Comparison of ENCODE assay signal across 11 mouse cellular contexts in the genomic region with DNA sequence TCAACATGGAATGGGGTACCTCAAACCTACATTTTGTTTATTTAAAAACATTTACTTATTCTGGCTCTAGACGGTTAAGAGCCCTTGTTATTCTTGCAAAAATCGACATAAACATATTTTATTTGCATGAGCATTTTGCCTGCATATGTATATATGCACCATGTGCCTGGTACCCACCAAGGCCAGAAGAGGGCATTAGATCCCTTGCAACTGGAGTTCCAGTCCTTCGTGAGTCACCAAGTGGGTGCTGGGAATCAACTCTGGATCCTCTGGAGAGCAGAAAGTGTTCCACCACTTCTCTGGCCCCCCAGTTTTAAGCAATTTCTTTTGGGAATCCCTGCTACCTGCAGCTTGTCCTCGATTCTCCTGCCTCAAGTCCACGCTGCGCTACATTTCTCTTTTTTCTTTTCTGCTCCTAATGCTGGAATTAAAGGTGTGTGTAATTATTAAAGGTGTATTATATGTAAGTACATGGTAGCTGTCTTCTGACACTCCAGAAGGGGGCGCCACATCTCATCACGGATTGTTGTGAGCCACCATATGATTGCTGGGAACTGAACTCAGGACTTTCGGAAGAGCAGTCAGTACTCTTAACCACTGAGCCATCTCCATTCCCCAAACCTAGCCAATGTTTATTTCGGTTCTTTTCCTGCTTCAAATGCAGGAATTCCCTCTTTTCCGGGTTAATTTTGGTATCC. TPM values are rescaled to one million over a fixed set of nuclear protein-coding genes. Genes with fewer than 3 reads are reported as not detected.
A peak's percentile ranks its signal among the peaks of the same experiment; 100 is the strongest.
DNase-seq lines count a peak whose midpoint lies in the region; ATAC-seq and TF ChIP-seq lines count a peak whose summit lies in the region.
"Had no signal": no experiment of that assay in that cellular context is flagged by ENCODE, and none has a peak within 500 bp of the region (broad histone marks: within the 10 kb centered on the region; RNA-seq: fewer than 3 reads in every experiment).

No protein-coding gene starts in this region.

- H3K9me3 ChIP-seq in kidney, embryonic 15.5 days (replicated peaks): no peaks in the 10 kb centered on the region
- peaks cover 4% of the 10 kb centered on the region; the same call in 1 of the 2 replicates for H3K9me3 ChIP-seq in kidney, embryonic 16.5 days (ENCODE audit: low read length)
- H3K9me3 ChIP-seq in ES-E14 (ENCODE audit: control insufficient read depth, insufficient read depth, low read depth, low read length): no peaks in the 10 kb centered on the region
- H3K9me3 ChIP-seq in embryonic facial prominence, embryonic 13.5 days: no peaks in the 10 kb centered on the region
- H3K9me3 ChIP-seq in liver, embryonic 15.5 days (replicated peaks): no peaks in the 10 kb centered on the region

- H3K9ac ChIP-seq in kidney, embryonic 15.5 days: no peak overlapping the region
- H3K9ac ChIP-seq in kidney, embryonic 16.5 days (replicated peaks; ENCODE audit: low read length): no peak overlapping the region
- H3K9ac ChIP-seq in ES-E14 (ENCODE audit: insufficient read depth, low read depth, low read length, poor library complexity, severe bottlenecking): peak overlapping the region; percentile 93; the same call in 1 of the 2 replicates
- H3K9ac ChIP-seq in embryonic facial prominence, embryonic 13.5 days: no peak overlapping the region
- H3K9ac ChIP-seq in liver, embryonic 15.5 days: no peak overlapping the region

- in situ Hi-C loops in ES-E14 (cut with MboI; ENCODE audit: low sequenced_read_pairs in 2 of 2, unreplicated experiment in 2 of 2): no loop called here

- no peak overlapping the region for H3K4me3 ChIP-seq in kidney, embryonic 15.5 days (replicated peaks)
- H3K4me3 ChIP-seq in kidney, embryonic 16.5 days (ENCODE audit: low read length): no peak overlapping the region
- H3K4me3 ChIP-seq in ES-E14 (ENCODE audit: insufficient read depth in 1 of 2, low read depth in 1 of 2, low read length in 2 of 2, poor library complexity in 1 of 2, severe bottlenecking in 1 of 2): peak overlapping the region; percentile 75 to 85; a peak in 1 of 4 replicates
- H3K4me3 ChIP-seq in embryonic facial prominence, embryonic 13.5 days: no peak overlapping the region
- H3K4me3 ChIP-seq in liver, embryonic 15.5 days (replicated peaks): no peak overlapping the region

- DNase-seq in ES-E14 (ENCODE audit: low read depth, low spot score): no peak
- no peak for DNase-seq in T-cell, adult 2 months (ENCODE audit: low spot score)
- DNase-seq in right cerebral cortex, postnatal 25 days: no peak
- no peak for DNase-seq in layer of hippocampus, postnatal 36 days
- DNase-seq: kidney, postnatal 10 days; left cerebral cortex, postnatal 4 days had no signal

- H3K4me2 ChIP-seq in kidney, embryonic 15.5 days: 0 out of 2 replicates have a peak overlapping the region, but pooled peaks have one; percentile 98
- no peak overlapping the region for H3K4me2 ChIP-seq in kidney, embryonic 16.5 days (replicated peaks; ENCODE audit: low read depth, low read length)
- peak overlapping the region; percentile 96; the same call in 1 of the 2 replicates for H3K4me2 ChIP-seq in embryonic facial prominence, embryonic 13.5 days
- H3K4me2 ChIP-seq in liver, embryonic 15.5 days: peak overlapping the region; percentile 99; the same call in 1 of the 2 replicates

- peaks cover 17% of the 10 kb centered on the region for H3K4me1 ChIP-seq in kidney, embryonic 15.5 days
- peaks cover 12% of the 10 kb centered on the region for H3K4me1 ChIP-seq in kidney, embryonic 16.5 days (ENCODE audit: insufficient read depth, low read length)
- peaks cover 0 to 4% of the 10 kb centered on the region in 2 experiments; a peak in 1 of 4 replicates for H3K4me1 ChIP-seq in ES-E14 (ENCODE audit: control insufficient read depth in 2 of 2, insufficient read depth in 2 of 2, low read length in 2 of 2, poor library complexity in 1 of 2)
- peaks cover 19% of the 10 kb centered on the region for H3K4me1 ChIP-seq in embryonic facial prominence, embryonic 13.5 days
- H3K4me1 ChIP-seq in liver, embryonic 15.5 days (replicated peaks): peaks cover 31% of the 10 kb centered on the region

- 0 out of 2 replicates have a peak, but pooled peaks cover 6% of the 10 kb centered on the region for H3K27me3 ChIP-seq in kidney, embryonic 15.5 days
- no peaks in the 10 kb centered on the region for H3K27me3 ChIP-seq in kidney, embryonic 16.5 days (ENCODE audit: insufficient read depth, low read length)
- H3K27me3 ChIP-seq in embryonic facial prominence, embryonic 13.5 days: no peaks in the 10 kb centered on the region
- peaks cover 19% of the 10 kb centered on the region for H3K27me3 ChIP-seq in liver, embryonic 15.5 days
- H3K27me3 ChIP-seq: Patski had no signal

- no peak for ATAC-seq in kidney, embryonic 15.5 days (replicated peaks; ENCODE audit: low FRiP score)
- ATAC-seq in kidney, embryonic 16.5 days (ENCODE audit: low FRiP score, low TSS enrichment): no peak
- ATAC-seq in embryonic facial prominence, embryonic 13.5 days (ENCODE audit: insufficient number of reproducible peaks, insufficient read depth, low FRiP score, low TSS enrichment, low read depth): no peak
- no peak for ATAC-seq in liver, embryonic 15.5 days (ENCODE audit: insufficient read depth)
- ATAC-seq: Patski had no signal

- H3K36me3 ChIP-seq in kidney, embryonic 15.5 days: no peaks in the 10 kb centered on the region; the same call in 1 of the 2 replicates
- H3K36me3 ChIP-seq in kidney, embryonic 16.5 days (ENCODE audit: insufficient read depth, low read length): peaks cover 4% of the 10 kb centered on the region; the same call in 1 of the 2 replicates
- no peaks in the 10 kb centered on the region for H3K36me3 ChIP-seq in ES-E14 (ENCODE audit: control insufficient read depth, insufficient read depth, low read length, poor library complexity, severe bottlenecking)
- H3K36me3 ChIP-seq in embryonic facial prominence, embryonic 13.5 days: peaks cover 9% of the 10 kb centered on the region; the same call in 1 of the 2 replicates
- H3K36me3 ChIP-seq in liver, embryonic 15.5 days (replicated peaks): no peaks in the 10 kb centered on the region

- WGBS in kidney, embryonic 15.5 days: 93% methylated on average over 11 of the region's 11 CpGs
- 92% methylated on average over 11 of the region's 11 CpGs for WGBS in kidney, embryonic 16.5 days
- 90% methylated on average over 11 of the region's 11 CpGs for WGBS in embryonic facial prominence, embryonic 13.5 days
- WGBS in liver, embryonic 15.5 days (ENCODE audit: insufficient replicate concordance): 86% methylated on average over 11 of the region's 11 CpGs

- H3K27ac ChIP-seq in kidney, embryonic 15.5 days: no peak overlapping the region
- H3K27ac ChIP-seq in kidney, embryonic 16.5 days (ENCODE audit: low read length): no peak overlapping the region
- H3K27ac ChIP-seq in ES-E14 (ENCODE audit: insufficient read depth, low read depth, low read length, poor library complexity, severe bottlenecking): no peak overlapping the region
- H3K27ac ChIP-seq in embryonic facial prominence, embryonic 13.5 days: no peak overlapping the region
- H3K27ac ChIP-seq in liver, embryonic 15.5 days (replicated peaks): no peak overlapping the region

TF ChIP-seq in ES-E14, 5 proteins besides CTCF, POLR2A, EP300 and RAD21 (continues in another document):
- no peak for TF ChIP-seq ZNF384 (IDR thresholded peaks at IDR 0.05; ENCODE audit: low read depth, low read length)
- TF ChIP-seq MAFK (IDR thresholded peaks at IDR 0.05; ENCODE audit: insufficient read depth, low read depth, low read length): no peak

RNA-seq across cellular contexts. Expression of a gene that starts 14.8 kb away (rescaled TPM):
- polyA plus RNA-seq in kidney, embryonic 15.5 days (2015; fragmentation: Nextera tagmentation; extraction: Ambion mirVana): 3.0 and 4.9 TPM in 2 replicates
- polyA plus RNA-seq in kidney, embryonic 16.5 days (2015; fragmentation: Nextera tagmentation; extraction: Ambion mirVana): 5.1 TPM in 2 replicates
- total RNA-seq in ES-E14 (2012; rRNA removed): 7.2 and 8.2 TPM in 2 replicates
- polyA plus RNA-seq in embryonic facial prominence, embryonic 13.5 days (2015; fragmentation: Nextera tagmentation; extraction: Ambion mirVana): 7.6 and 8.7 TPM in 2 replicates
- polyA plus RNA-seq in liver, embryonic 15.5 days (2015; fragmentation: Nextera tagmentation; extraction: Ambion mirVana): 0.23 and 0.26 TPM in 2 replicates
- 100 to 1,000 TPM; 351 to 376 TPM for total RNA-seq in layer of hippocampus, postnatal 36 days (2021)

RNA-seq across cellular contexts. Expression of a gene that starts 23.6 kb away (rescaled TPM):
- polyA plus RNA-seq in kidney, embryonic 15.5 days (2015; fragmentation: Nextera tagmentation; extraction: Ambion mirVana): 184 and 193 TPM in 2 replicates
- 186 and 199 TPM in 2 replicates for polyA plus RNA-seq in kidney, embryonic 16.5 days (2015; fragmentation: Nextera tagmentation; extraction: Ambion mirVana)
- total RNA-seq in ES-E14 (2012; rRNA removed): 64.1 and 91.1 TPM in 2 replicates
- 163 and 184 TPM in 2 replicates for polyA plus RNA-seq in embryonic facial prominence, embryonic 13.5 days (2015; fragmentation: Nextera tagmentation; extraction: Ambion mirVana)
- 73.7 and 76.6 TPM in 2 replicates for polyA plus RNA-seq in liver, embryonic 15.5 days (2015; fragmentation: Nextera tagmentation; extraction: Ambion mirVana)
- total RNA-seq in layer of hippocampus, postnatal 36 days (2021): 10 to 100 TPM; 52.0 to 54.5 TPM

RNA-seq across cellular contexts. Expression of a gene that starts 23.7 kb away (rescaled TPM):
- polyA plus RNA-seq in kidney, embryonic 15.5 days (2015; fragmentation: Nextera tagmentation; extraction: Ambion mirVana): 55.2 and 59.4 TPM in 2 replicates
- polyA plus RNA-seq in kidney, embryonic 16.5 days (2015; fragmentation: Nextera tagmentation; extraction: Ambion mirVana): 50.1 and 51.3 TPM in 2 replicates
- 70.8 and 76.4 TPM in 2 replicates for total RNA-seq in ES-E14 (2012; rRNA removed)
- polyA plus RNA-seq in embryonic facial prominence, embryonic 13.5 days (2015; fragmentation: Nextera tagmentation; extraction: Ambion mirVana): 46.6 and 55.0 TPM in 2 replicates
- 32.1 and 34.6 TPM in 2 replicates for polyA plus RNA-seq in liver, embryonic 15.5 days (2015; fragmentation: Nextera tagmentation; extraction: Ambion mirVana)
- 10 to 100 TPM; 15.3 to 18.2 TPM for total RNA-seq in layer of hippocampus, postnatal 36 days (2021)

RNA-seq across cellular contexts. Expression of a gene that starts 23.9 kb away (rescaled TPM):
- 0.86 and 0.90 TPM in 2 replicates for polyA plus RNA-seq in kidney, embryonic 15.5 days (2015; fragmentation: Nextera tagmentation; extraction: Ambion mirVana)
- polyA plus RNA-seq in kidney, embryonic 16.5 days (2015; fragmentation: Nextera tagmentation; extraction: Ambion mirVana): 0.87 TPM in 1 of 2 replicates, not detected in the other
- total RNA-seq in ES-E14 (2012; rRNA removed): 54.2 and 70.0 TPM in 2 replicates
- polyA plus RNA-seq in embryonic facial prominence, embryonic 13.5 days (2015; fragmentation: Nextera tagmentation; extraction: Ambion mirVana): 1.7 TPM in 1 of 2 replicates, not detected in the other
- 0.40 and 0.58 TPM in 2 replicates for polyA plus RNA-seq in liver, embryonic 15.5 days (2015; fragmentation: Nextera tagmentation; extraction: Ambion mirVana)
- total RNA-seq in layer of hippocampus, postnatal 36 days (2021): 1 to 10 TPM; 7.2 to 8.2 TPM

RNA-seq across cellular contexts. Expression of a gene that starts 24.9 kb away (rescaled TPM):
- polyA plus RNA-seq in kidney, embryonic 15.5 days (2015; fragmentation: Nextera tagmentation; extraction: Ambion mirVana): 10.8 and 11.3 TPM in 2 replicates
- polyA plus RNA-seq in kidney, embryonic 16.5 days (2015; fragmentation: Nextera tagmentation; extraction: Ambion mirVana): 7.0 and 7.5 TPM in 2 replicates
- 684 and 687 TPM in 2 replicates for total RNA-seq in ES-E14 (2012; rRNA removed)
- 13.2 and 14.1 TPM in 2 replicates for polyA plus RNA-seq in embryonic facial prominence, embryonic 13.5 days (2015; fragmentation: Nextera tagmentation; extraction: Ambion mirVana)
- 16.1 and 18.0 TPM in 2 replicates for polyA plus RNA-seq in liver, embryonic 15.5 days (2015; fragmentation: Nextera tagmentation; extraction: Ambion mirVana)
- 10 to 100 TPM; 20.0 to 22.5 TPM for total RNA-seq in layer of hippocampus, postnatal 36 days (2021)

Comparison
In these comparisons a context has a peak if more than half of its experiments do, and no peak if none do; other contexts are left out.
1. H3K4me3 ChIP-seq: peak in ES-E14 (2 of 2); none in kidney, embryonic 15.5 days (single experiment), kidney, embryonic 16.5 days (single experiment), embryonic facial prominence, embryonic 13.5 days (single experiment) and liver, embryonic 15.5 days (single experiment).